Comparison of ENCODE assay signal across 20 mouse cellular contexts in the genomic region with DNA sequence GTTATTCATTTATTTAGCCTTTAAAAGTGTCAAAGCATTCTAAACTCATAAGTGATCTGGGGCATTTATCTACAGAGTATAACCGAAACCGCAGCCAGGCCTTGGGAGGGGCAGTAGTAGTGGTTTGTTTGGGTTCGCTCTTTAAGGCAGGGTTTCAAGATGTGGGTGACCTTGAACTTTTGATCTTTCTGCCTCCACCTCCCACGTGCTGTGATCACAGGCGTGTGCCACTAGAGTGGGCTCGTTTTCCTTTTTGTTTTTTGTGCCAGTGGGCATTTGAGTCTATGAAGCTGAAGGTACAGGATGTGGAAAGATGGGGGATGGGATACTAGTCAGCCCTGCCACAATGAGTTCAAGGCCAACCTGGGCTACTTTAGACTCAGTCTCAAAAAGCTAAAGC. TPM values are rescaled to one million over a fixed set of nuclear protein-coding genes. Genes with fewer than 3 reads are reported as not detected.
DNase-seq lines count a peak whose midpoint lies in the region; ATAC-seq and TF ChIP-seq lines count a peak whose summit lies in the region.
"Had no signal": no experiment of that assay in that cellular context is flagged by ENCODE, and none has a peak within 500 bp of the region (broad histone marks: within the 10 kb centered on the region; RNA-seq: fewer than 3 reads in every experiment).

No protein-coding gene starts in this region.

- H3K4me2 ChIP-seq in lung, postnatal 0 days (replicated peaks; ENCODE audit: low read depth, low read length): no peak overlapping the region
- H3K4me2 ChIP-seq in hindbrain, embryonic 12.5 days (replicated peaks): no peak overlapping the region
- H3K4me2 ChIP-seq: embryonic facial prominence, embryonic 12.5 days; heart, embryonic 12.5 days had no signal

- WGBS in lung, postnatal 0 days: 40% methylated on average over 6 of the region's 6 CpGs
- 86% methylated on average over 6 of the region's 6 CpGs for WGBS in hindbrain, embryonic 12.5 days

- intact Hi-C loops in heart, postnatal 25 days (cut with DNase I): no loop called here

- no peaks in the 10 kb centered on the region for H3K9me3 ChIP-seq in lung, postnatal 0 days (ENCODE audit: low read length)
- no peaks in the 10 kb centered on the region for H3K9me3 ChIP-seq in hindbrain, embryonic 12.5 days (replicated peaks)
- H3K9me3 ChIP-seq: embryonic facial prominence, embryonic 12.5 days; G1E; heart, embryonic 12.5 days had no signal

- H3K27me3 ChIP-seq in lung, postnatal 0 days (replicated peaks; ENCODE audit: insufficient read depth, low read length): no peaks in the 10 kb centered on the region
- no peaks in the 10 kb centered on the region for H3K27me3 ChIP-seq in hindbrain, embryonic 12.5 days
- H3K27me3 ChIP-seq: CH12.LX; embryonic facial prominence, embryonic 12.5 days; heart, embryonic 12.5 days had no signal

- TF ChIP-seq CTCF in lung, postnatal 0 days (IDR thresholded peaks at IDR 0.05): 0 out of 2 replicates have a peak, but pooled peaks have one; percentile 8

- no peak overlapping the region for H3K9ac ChIP-seq in lung, postnatal 0 days (replicated peaks; ENCODE audit: low read depth)
- H3K9ac ChIP-seq in hindbrain, embryonic 12.5 days: no peak overlapping the region
- H3K9ac ChIP-seq: embryonic facial prominence, embryonic 12.5 days; heart, embryonic 12.5 days had no signal

- peak; percentile 24; the same call in 1 of the 2 replicates for ATAC-seq in lung, postnatal 0 days
- no peak for ATAC-seq in hindbrain, embryonic 12.5 days (ENCODE audit: low FRiP score)
- ATAC-seq: forebrain, embryonic 16.5 days; hindbrain, embryonic 16.5 days had no signal

- peak; percentile 83 for DNase-seq in heart, adult 11 months
- DNase-seq in heart, postnatal 25 days (ENCODE audit: low spot score): no peak
- peak; percentile 18 for DNase-seq in lung, postnatal 0 days (ENCODE audit: low spot score)
- no peak for DNase-seq in lung, postnatal 36 days
- DNase-seq in R1 (ENCODE audit: low read depth, low spot score): peak; percentile 54
- peak; percentile 4 for DNase-seq in naive thymus-derived CD4-positive, alpha-beta T cell, adult 2 months (ENCODE audit: low read depth)
- DNase-seq in spleen, postnatal 36 days (ENCODE audit: low spot score in 2 of 2): no peak
- DNase-seq: adrenal gland, postnatal 10 days; cerebellum, adult 11-12 months; cerebellum, adult 9-10 months; cerebellum, postnatal 25 days; gastrocnemius, postnatal 14 days; heart, postnatal 36 days had no signal

- H3K27ac ChIP-seq in lung, postnatal 0 days (ENCODE audit: low read length): peak overlapping the region; percentile 80
- H3K27ac ChIP-seq in hindbrain, embryonic 12.5 days: no peak overlapping the region
- H3K27ac ChIP-seq: embryonic facial prominence, embryonic 12.5 days had no signal

- peaks cover 39% of the 10 kb centered on the region; the same call in 1 of the 2 replicates for H3K4me1 ChIP-seq in lung, postnatal 0 days (ENCODE audit: insufficient read depth, low read depth, low read length)
- peaks cover 4% of the 10 kb centered on the region for H3K4me1 ChIP-seq in hindbrain, embryonic 12.5 days

- no peak overlapping the region for H3K4me3 ChIP-seq in lung, postnatal 0 days (ENCODE audit: low read depth, low read length)
- H3K4me3 ChIP-seq in hindbrain, embryonic 12.5 days: no peak overlapping the region
- H3K4me3 ChIP-seq: embryonic facial prominence, embryonic 12.5 days; heart, embryonic 12.5 days had no signal

- TF ChIP-seq EP300 in lung, postnatal 0 days (IDR thresholded peaks at IDR 0.05): no peak

- H3K36me3 ChIP-seq in lung, postnatal 0 days (ENCODE audit: insufficient read depth, low read length): no peaks in the 10 kb centered on the region
- H3K36me3 ChIP-seq in hindbrain, embryonic 12.5 days: no peaks in the 10 kb centered on the region
- H3K36me3 ChIP-seq: embryonic facial prominence, embryonic 12.5 days; G1E; heart, embryonic 12.5 days had no signal

RNA-seq across cellular contexts. Expression of a gene that starts 34.3 kb away (rescaled TPM):
- total RNA-seq in heart, postnatal 25 days (2021): 10 to 100 TPM in 1 of 2 experiments, 1 to 10 TPM in 1; 9.1 to 10.6 TPM
- 46.1 and 47.5 TPM in 2 replicates for polyA plus RNA-seq in lung, postnatal 0 days (2015; fragmentation: Nextera tagmentation; extraction: Ambion mirVana)
- polyA plus RNA-seq in hindbrain, embryonic 12.5 days (2016; fragmentation: Nextera tagmentation; extraction: Ambion mirVana): 34.3 and 35.1 TPM in 2 replicates

Comparison
In these comparisons a context has a peak if more than half of its experiments do, and no peak if none do; other contexts are left out.
1. DNase-seq: peak in heart, adult 11 months (single experiment), lung, postnatal 0 days (single experiment), R1 (single experiment) and naive thymus-derived CD4-positive, alpha-beta T cell, adult 2 months (single experiment); none in heart, postnatal 25 days (single experiment), lung, postnatal 36 days (single experiment) and spleen, postnatal 36 days (0 of 2).